Mouse (Mus musculus) layer of hippocampus, postnatal 25 days (tissue): ENCODE results near the gene Lrfn1. TPM values are rescaled to one million over a fixed set of nuclear protein-coding genes. Genes with fewer than 3 reads are reported as not detected.

Experiments used
- DNase-seq, 2 experiments: peaks; one replicate each; pipeline ENCODE4 v3.0.0; 2022; ENCODE audit warnings: mixed read lengths in 2 of 2, low spot score in 1 of 2; ENCODE audit errors: extremely low spot score in 1 of 2
- total RNA-seq, 2 experiments: library from RNA; stranded (reverse); gene quantifications; 2 replicates each; pipeline ENCODE4 v1.2.3; 2021

The Lrfn1 gene
- total RNA-seq: 10 to 100 TPM; 74.1 to 76.7 TPM

DNA sequence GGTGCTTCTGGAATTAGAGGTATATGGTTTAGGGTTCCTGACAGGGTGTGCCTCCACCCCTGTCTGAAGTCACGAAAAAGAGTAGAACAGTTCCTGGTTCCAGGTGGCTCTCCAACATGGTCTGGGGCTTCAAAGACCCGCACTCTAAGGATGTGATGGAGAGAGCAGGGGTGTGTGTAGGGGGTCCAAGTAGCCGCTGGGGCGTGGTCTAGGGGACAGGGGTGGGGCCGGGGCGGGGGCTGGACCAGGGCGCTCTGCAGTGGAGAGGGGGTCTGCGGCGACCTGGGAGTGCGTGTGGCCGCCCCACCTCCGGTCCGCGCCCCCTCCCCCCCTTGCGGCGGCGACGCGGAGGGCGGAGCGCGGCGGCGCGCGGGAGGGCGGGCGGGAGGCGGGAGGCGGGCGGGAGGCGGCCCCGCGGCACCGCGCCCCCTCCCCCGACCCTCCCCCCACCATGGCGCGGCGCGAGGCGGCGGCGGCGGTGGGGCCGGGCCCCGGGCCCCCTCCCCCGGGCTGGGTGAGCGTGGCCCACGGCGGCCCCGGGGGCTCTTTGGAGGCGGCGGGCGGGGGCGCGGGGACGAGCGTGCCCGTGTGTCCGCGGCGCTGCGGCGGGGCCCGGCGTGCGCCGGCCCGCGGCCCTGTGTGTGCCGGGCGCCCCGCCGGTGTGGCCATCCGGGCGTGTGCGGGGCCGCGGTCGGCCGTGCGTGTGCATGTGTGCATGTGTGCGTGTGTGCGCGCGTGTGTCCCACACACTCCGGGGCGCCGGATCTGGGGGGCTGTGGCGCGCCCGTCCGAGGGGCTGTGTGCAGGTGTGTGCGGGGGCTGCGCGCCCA lies at the start of gene Lrfn1:
Gene Lrfn1 (plus strand): TSS at position 450 of the 830 bp plus-strand sequence.
- DNase-seq: no peak

- no peak for DNase-seq
Observed at GRCm38 (mm10) chr7:28410841-28411475, 40.8 kb upstream of the Lrfn1 start.

DNA sequence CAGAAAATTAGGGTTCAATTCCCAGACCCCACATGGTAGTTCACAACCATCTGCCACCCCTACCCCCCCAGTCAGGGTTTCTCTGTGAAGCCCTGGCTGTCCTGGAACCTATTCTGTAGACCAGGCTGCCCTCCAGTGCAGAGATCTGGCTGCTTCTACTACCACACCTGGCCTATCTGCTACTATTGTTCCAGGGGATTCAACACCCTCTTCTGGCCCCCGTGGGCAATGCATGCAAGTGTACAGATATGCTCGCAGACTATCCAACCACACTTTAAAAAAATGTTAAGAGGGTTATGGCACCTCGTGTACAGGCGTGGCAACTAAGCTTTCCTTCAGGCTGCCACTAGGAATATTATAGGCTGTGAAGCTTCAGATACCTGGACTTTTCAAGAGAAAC lies 39.0 kb upstream of the Lrfn1 start:
- no peak for DNase-seq

GRCm38 (mm10) chr7:28417368-28417767 lies 34.4 kb upstream of the Lrfn1 start:
- DNase-seq: no peak

- DNase-seq: no peak
Observed at GRCm38 (mm10) chr7:28418096-28418670, 33.6 kb upstream of the Lrfn1 start.

DNA sequence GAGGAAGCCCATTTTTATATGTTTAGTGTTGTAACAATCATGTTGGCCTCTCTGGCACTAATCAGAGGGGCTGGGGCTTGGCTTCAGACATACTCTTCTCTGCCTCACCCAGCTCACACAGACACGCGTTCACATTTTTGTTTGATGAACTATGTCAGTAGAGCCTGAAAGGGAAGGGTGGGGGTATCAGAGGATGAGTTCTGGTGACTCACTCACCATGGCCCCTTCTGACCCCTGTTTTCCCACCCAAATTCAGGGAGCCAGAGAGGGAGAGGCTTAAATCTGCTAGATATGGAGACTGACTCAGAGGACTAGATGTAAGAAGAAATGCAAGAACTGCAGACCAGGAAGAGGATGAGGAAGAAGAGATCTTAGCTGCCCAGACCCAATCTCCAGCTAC lies 32.4 kb upstream of the Lrfn1 start:
- no peak for DNase-seq

- no peak for DNase-seq
Observed at GRCm38 (mm10) chr7:28423018-28423417, 28.8 kb upstream of the Lrfn1 start.

GRCm38 (mm10) chr7:28427738-28428137 lies 24.0 kb upstream of the Lrfn1 start:
- no peak for DNase-seq

GRCm38 (mm10) chr7:28430512-28430911 lies 21.3 kb upstream of the Lrfn1 start:
- DNase-seq: no peak

GRCm38 (mm10) chr7:28432252-28432651 lies 19.5 kb upstream of the Lrfn1 start:
- DNase-seq: no peak

DNA sequence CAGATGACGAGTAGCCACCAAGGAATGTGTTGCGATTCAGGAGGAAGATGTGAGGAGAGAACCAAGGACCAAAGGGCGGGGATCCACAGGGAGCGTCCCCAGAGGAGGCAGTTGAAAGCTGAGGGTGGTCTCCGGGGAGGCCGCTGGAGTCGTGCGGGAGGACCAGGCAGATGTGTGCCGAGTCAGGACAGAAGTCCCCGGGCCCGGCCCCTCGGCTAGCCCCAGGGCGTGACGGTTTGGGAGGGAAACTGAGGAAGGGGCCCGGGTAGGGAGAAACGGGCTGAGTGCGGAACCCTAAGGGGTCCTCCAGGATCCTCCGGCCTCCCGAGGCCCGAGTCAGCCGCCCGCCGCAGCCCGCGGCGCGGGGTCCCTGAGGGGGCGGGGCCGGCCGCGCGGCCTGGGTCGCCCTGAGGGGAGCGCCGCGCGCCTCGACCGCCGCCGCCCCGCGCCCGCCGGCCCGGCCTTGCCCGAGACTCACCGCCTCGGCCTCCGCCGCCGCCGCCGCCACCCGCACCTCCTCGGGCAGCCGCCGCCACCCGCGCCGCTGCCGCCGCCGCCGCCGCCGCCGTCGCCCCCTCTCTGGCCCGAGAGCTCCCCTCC lies 16.0 kb upstream of the Lrfn1 start:
- peak in 1 of 2 experiments; percentile 41 for DNase-seq

- DNase-seq: peak; percentile 97 to 98
Observed at GRCm38 (mm10) chr7:28436271-28436904, 15.4 kb upstream of the Lrfn1 start.

DNA sequence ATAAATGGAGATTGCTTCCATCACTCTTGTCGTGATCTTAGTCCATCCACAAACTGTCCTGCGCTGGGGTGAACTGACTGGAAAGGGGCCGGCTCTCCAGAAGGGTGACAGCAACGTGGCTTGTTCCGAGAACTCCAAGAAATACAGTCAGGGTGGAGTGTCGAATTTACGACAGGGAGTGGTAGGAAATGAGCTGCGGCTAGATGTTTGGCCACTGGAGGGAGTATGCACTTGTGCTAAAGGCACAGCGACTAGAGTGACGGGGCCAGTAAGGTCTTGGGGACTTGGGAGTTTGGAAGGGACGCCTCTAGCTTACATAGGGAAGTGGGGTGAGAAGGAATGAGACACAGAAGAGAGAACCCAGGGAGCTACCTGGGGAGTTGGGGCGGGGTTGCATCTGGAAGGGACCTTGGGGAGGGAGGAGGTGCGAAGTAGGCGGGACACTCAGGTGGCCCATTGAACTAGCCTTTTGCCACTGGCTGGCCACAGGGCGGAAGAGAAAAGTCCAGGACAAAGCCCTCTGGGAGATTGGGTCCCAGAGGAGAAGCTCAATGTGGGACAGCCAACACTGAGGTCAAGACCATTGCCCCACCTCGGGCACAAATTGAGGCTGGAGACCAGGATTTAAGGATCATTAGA lies 14.7 kb upstream of the Lrfn1 start, which contains the start of gene Gmfg:
Gene Gmfg (plus strand): TSS at position 516 of the 639 bp plus-strand sequence.
- peak in 1 of 2 experiments; percentile 64 for DNase-seq

- no peak for DNase-seq
Observed at GRCm38 (mm10) chr7:28437964-28438363, 13.8 kb upstream of the Lrfn1 start.

- DNase-seq: no peak
Observed at GRCm38 (mm10) chr7:28438771-28439170, 13.0 kb upstream of the Lrfn1 start.

DNA sequence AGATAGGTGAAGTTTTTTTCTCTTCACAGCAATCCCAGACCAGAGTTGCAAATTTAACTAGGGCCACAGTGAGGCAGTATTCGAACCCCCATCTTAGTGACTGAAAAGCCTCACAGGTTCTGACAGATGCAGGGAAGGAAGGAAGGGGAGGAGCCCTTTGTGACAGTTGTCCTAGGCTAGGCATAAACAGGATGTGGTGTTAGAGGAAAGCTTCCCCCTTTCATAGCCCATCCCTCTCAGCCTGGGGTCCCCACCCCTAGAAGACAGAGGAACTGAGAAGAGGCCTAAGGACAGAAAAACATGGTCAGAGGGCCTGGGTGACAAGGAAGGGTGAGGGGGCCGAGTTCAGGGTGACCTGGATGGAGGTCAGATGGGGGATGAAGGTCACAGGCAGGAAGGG lies 11.0 kb upstream of the Lrfn1 start:
- no peak for DNase-seq

DNA sequence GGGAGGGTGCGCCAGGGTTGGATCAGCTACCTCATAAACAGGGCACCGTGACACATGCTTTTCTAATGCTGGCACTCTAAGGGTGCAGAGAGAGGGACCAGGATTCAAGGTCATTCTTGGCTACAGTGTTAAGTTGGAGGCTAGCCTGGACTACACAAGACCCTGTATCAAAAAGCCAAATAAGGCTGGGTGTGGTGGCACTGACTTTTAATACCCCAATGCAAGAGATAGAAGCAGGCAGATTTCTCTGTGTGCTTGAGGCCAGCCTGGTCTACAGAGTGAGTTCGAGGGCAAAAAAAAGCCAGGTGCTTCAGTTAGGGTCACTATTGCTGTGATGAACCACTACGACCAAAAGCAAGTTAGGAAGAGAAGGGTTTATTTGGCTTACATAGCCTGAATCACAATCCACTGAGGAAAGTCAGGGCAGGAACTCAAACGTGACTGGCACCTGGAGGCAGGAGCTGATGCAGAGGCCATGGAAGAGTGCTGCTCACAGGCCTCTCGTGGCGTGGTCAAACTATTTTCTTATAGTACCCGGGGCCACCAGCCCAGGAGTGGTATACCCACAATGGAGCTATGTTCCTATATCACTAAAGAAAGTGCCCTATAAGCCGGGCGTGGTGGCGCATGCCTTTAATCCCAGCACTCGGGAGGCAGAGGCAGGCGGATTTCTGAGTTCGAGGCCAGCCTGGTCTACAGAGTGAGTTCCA lies 9.8 kb upstream of the Lrfn1 start:
- DNase-seq: no peak

GRCm38 (mm10) chr7:28442688-28443087 lies 9.1 kb upstream of the Lrfn1 start:
- no peak for DNase-seq

DNA sequence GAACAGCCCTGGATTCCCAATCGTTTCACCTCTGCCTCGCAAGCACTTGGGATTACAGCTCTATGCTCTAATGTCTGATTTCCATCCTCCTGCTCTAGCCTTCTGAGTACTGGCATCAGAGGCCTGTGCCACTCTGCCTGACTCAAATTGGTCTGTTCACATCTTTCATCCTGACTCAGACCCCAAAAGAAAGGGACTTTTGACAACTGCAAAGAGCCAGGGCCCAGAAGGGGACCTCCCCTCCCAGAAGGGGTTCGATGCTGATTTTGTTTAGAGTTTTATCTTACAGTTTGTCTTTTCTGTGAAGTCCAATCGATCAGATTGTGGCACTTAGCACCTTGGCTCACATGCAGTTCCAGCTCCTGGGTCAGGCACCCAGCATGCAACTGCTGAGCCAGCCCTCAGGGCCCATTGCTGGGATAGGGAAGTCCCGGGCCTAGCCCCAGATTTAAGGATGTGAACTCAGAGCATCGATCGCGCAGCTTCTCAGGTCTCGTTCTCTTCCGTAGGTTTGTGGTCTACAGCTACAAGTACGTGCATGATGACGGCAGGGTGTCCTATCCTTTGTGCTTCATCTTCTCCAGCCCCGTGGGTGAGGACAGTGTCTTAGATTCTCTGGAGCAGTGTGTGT lies 7.3 kb upstream of the Lrfn1 start:
- DNase-seq: no peak
